Mouse (Mus musculus) lung, postnatal 10 days (tissue): ENCODE measurements around the gene Hnrnpl.
A peak's percentile ranks its signal among the peaks of the same experiment; 100 is the strongest.

Experiments used
- DNase-seq: peaks from one replicate; pipeline ENCODE4 v3.0.0; 2021

The Hnrnpl gene

GRCm38 (mm10) chr7:28790066-28790806 lies 18.1 kb upstream of the Hnrnpl start:
- DNase-seq: peak; percentile 40

GRCm38 (mm10) chr7:28791706-28792105 lies 16.6 kb upstream of the Hnrnpl start:
- DNase-seq: no peak

GRCm38 (mm10) chr7:28792391-28793185 lies 15.8 kb upstream of the Hnrnpl start:
- DNase-seq: no peak

DNA sequence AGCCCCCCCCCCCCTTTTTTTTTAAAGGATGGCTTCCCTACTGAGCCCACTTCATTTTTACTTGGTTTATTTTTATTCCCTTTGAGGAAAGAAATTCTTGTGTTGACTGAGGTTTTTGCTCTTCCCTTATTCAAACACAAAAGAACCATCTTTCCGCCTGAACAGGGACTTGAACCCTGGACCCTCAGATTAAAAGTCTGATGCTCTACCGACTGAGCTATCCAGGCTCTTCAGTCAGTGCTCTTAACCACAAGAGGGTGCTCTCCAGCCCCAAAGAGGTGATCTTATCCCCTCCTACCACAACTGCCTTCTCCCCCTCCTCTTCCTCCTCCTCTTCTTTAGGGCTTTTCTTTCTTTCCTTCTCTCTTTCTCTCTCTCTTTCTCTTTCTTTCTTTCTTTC lies 14.5 kb upstream of the Hnrnpl start:
- DNase-seq: peak; percentile 66

DNA sequence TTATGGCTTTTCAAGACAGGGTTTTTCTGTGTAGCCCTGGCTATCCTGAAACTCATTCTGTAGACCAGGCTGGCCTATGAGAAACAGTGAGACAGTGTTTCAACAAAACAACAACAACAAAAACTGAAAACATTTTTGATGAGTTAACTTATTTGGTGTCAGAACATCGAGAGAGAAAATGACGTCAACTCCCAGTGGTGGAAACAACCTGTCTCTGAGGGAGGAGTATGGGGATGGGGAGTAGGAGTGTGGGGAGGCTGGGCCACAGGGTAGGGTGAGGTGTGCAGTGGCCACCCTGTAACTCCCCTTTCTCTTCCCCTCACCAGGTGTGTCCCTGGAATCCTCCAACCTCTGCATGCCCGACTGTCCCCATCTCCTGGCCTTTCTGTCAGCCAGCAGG lies 13.8 kb upstream of the Hnrnpl start:
- DNase-seq: no peak

DNA sequence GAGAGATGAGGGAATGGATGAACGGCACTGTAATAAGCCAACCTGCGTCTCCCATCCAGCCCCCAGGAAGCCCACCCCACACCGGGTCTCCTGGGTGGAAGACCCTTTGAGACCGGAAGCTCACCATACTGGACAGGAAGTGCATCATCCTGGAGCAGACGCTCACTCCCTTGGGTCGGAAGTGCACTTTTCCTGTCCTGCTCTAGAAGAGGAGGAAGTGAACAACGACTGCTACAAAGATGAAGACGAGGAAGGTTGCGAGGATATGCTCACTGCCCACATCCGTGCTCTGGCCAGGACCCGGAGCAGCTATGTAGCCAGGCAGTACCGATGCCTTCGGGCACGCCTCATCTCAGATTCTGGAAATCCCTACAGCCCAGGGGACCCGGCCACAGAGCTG lies 12.5 kb upstream of the Hnrnpl start:
- DNase-seq: peak; percentile 33

GRCm38 (mm10) chr7:28796562-28796975 lies 11.8 kb upstream of the Hnrnpl start:
- peak; percentile 90 for DNase-seq

- DNase-seq: no peak
Observed at GRCm38 (mm10) chr7:28799994-28800393, 8.3 kb upstream of the Hnrnpl start.

DNA sequence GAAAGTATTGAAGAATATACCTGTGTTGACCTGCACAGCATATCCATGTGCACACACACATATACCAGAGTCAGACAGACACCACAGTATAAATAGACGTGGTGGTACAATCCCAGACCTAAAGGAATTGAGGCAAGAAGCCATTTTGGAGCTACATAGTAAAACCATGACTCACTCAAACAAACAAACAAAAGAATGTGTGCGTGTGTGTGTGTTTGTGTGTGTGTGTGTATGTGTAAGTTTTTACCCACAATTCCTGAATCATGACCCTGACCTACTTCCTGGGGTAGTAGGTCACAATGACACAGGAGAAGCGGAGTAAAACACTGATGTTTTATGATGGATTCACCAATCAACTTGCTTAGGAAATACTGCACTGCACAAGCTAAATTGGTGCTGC lies 6.9 kb upstream of the Hnrnpl start:
- no peak for DNase-seq

DNA sequence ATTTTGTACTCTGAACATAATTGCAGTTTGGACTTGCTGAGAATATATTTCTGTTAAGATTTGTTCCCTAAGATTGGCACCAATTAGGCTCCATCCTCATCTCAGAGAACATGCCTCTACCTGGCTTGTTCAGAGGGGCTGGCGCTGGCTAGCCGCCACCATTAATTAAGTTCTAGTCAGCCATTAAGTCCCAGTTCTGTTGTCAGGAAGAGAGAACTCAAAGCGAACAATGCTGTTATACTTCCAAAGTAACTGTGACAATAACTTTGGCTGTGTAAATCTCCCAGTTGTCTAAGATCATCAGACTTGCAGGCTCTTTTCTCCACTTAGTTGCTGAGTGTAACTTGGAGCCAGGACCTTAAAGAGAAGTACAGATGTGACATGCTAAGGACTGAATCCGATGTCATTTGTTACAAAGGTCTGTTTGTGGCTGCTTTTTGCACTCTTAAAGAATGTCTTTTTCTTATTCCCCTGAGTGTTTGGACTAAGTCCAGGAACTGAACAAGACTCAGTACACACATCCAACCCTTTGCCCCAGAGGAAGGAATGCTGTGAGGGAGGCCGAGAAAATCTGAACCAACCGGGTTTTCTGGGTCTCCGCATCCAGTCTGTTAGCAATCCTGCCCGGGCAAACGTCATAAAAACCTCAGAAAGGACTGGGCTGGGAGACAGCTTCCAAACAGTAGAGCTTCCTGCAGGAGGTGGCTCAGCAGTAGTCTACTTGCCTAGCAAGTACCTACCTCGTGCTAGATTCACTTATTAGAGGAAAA lies 6.3 kb upstream of the Hnrnpl start:
- peak; percentile 87 for DNase-seq

DNA sequence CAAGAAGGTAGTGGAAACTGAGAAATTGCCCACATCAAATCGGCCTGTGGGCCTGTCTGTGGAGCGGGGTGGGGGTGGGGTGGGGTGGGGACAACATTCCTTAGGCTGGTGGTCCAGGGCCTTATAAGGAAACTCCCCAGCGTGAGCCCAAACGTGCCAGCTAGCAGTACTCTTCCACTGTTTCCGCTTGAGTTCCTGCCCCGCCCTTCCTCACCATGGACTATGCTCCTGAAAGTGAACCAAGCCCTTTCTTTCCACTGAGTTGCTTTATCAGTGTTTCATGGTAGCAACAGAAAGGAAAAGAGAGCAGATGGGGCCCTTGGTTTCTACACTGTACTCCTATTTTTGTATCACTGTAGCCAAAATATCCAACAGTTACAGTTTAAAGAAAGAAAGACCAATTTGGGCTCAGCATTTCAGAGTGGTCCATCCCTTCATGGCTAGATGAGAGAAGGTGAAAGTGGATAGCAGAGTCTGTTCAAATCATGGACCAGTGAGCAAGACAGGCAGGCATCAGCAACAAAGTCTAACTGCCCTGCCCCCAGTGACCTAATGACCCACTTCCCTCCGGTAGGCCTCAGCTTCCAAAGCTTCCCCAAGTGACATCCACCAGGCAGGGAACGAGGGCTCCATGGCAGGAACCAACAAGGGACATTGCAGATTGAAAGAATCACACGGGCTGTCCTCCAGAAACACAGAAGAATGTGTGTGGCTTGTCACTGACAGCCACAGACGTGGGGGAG lies 5.3 kb upstream of the Hnrnpl start:
- peak; percentile 81 for DNase-seq

DNA sequence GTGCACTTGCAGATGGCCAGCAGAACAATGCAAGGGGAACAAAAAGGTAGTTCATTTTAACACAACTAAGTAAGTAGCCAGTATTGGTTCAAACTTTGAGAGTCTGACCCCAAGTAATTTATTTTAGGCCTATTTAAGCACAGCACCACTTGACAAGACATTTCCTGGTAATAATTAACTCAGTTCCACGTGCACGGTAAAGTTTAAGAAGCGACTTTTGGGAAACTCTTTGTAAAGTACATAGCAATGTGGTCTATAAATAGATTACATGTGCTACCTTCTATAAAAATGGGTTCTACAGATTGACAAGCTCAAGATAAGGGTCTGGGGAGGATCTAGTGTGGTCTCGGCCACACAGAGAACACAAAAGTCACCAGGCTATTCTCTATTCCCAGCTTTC lies 4.6 kb upstream of the Hnrnpl start:
- no peak for DNase-seq

GRCm38 (mm10) chr7:28806869-28807268 lies 1.5 kb upstream of the Hnrnpl start:
- DNase-seq: peak; percentile 56

DNA sequence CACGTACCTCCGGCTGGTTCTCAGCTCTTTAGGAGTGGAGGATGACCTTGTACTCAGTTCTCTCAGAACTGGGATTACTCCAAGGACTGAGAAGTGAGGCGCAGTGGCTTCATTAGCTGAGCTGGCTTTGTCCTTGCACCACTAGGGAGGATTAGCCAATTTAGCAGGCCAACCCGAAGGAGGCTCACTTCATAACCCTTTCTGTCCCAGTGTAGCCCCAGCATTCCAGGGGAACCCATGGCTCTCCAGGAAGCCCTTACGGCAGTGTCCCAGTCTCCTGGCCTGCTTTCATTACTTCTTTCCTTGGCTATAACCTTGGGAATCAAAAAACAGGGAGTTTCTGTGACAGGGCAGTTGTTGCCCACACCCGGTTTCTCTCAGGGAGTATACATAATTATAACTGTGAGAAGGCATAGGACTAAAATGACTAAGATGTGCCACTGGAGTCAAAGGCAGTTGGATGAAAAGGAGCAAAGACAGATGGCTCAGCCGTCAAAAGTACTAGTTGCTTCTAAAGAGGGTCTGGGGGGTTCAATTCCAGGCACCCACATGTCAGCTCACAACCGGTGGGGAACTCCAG lies 610 bp upstream of the Hnrnpl start:
- DNase-seq: peak; percentile 64

- peak; percentile 97 for DNase-seq
Observed at GRCm38 (mm10) chr7:28808957-28809393, 634 bp downstream of the Hnrnpl start.

DNA sequence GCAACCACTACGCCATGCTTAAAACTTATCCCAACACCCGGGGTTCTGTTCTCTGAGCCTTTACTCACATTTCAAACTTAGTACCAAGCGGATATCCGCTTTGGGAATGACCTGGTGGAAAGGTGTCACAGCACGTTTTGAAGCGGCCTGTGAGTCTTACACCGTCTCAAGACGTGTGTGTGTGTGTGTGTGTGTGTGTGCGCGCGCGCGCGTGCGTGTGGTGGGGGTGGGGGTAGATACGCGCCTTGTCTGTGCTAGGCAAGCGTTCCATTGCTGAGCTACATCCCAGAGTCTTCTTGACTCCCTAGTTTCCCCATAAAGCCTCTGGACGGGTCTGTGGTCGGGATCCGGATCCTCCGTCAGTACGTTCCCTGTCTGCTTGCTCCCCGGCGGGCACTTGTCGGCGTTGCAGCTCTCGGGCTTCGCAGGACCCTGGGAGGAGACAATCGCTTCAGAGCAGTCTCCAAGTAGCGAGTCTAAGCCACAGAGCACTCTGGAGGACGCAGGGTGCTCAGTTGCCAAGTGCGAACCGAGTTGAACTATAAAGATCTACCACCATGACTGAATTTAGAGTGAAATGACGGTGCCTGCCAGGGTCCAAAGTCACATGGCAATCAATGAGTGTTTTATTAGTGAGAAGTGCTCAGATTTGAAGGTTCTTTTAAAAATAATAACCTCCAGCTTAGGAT lies 1.2 kb downstream of the Hnrnpl start:
- DNase-seq: peak; percentile 78

DNA sequence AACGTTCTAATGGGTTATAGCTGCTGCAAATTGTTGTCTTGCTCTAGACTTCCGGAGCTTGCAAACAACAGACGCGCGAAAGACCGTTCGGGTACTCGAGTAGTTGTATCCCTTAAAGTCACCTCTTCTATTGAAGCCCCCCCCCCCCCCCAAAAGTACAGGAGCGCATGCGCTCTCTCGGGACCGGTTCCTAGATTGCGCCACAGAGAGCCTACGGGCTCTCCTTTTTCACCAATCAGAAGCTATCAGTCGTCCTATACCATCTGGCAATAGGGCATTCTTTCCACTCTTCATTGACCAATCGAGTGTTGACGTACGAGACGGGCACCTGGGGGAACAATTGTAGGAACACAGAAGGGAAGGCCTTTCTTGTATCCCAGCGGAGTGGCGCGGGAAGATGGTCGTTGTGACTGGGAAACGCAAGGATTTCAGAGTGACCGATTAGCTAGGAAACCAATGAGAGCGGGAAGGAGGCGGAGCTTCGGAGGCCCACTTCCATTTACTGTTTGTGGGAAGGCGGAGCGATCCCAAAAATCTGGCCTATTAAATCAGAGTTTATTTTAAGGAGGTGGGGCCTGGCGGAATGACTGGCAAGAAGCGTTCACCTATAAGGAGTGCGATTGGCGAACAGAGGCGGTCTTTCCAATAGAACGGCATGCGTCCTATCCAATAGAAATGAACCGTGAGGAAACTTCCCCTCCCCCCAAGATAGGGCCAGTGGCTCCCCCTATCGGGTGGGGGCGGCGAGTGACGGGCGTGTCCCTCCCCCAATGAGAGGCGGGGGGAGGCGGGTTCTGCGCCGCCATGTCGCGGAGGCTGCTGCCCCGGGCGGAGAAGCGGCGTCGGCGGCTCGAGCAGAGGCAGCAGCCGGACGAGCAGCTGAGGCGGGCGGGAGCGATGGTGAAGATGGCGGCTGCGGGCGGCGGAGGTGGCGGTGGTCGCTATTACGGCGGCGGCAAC lies 2.0 kb downstream of the Hnrnpl start:
- peak; percentile 99 for DNase-seq

DNA sequence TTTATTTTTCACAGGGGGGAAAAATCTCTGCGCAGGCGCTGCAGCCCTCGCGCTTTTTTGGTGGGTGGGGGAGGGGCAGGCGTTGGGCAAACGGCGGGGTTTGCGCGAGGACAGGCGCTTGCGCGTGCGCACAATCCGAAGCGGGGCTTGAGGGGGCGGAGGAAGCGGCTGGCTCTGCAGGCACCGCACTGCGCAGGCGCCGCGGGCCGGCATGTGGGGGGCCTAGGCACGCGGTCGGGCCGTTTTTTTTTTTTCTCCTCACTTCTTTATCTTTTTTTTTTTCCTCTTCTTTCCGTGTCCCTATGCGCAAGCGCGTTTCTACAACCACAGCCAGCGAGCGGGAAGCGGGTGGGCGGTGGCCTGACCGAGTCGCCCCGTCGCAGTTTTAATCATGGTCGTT lies 2.9 kb downstream of the Hnrnpl start:
- DNase-seq: peak; percentile 96

DNA sequence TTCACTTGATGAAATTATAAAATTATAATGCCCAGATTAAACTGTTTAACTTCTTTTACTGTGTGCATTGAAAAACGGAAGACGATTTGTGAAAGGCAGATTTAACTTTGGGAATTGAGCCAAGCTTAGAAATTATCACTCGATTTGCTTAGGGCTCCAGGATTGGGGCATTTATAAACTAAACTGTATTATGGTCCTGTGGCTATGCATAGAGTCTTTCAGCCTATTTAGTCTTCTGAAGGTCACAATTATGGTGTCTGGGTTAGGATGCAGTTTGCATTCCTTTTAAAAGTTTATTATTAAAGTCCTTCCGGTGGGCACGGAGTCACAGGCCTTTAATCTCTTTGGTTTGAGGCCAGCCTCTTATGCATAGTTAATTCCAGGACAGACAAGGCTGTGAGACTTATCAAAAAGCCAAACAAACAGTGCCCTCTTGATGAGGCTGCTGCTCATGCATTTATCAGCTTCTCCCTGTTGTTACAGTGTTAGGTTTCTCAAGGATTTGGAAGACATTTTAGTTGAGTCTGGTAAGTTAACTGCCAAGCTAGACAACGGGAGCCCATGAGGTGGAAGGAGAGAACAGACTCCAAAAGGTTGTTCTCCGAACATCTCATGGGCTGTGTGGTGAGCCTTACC lies 3.4 kb downstream of the Hnrnpl start:
- no peak for DNase-seq

DNA sequence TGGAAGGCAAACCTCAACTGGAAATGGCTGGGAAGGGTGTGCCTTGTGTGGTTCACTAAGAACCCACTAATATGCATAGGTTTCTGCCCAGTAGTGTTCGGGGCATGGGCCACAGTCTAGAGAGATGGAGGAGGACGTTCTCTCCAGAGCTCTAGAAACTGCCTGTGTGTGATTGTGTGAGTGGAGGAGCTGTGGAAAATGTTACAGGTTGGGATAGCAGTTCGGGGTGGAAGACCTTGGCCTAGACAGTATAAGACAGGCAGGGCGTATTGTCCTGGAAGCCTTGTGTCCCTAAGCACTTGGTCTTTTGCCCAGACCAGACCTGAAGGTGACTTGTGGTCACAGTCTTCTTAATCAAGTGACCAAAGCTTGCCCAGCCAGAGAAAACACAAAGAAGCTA lies 4.1 kb downstream of the Hnrnpl start:
- no peak for DNase-seq
